Mouse (Mus musculus) liver, embryonic 11.5 days (tissue): ENCODE measurements around the gene E2f1. TPM values are rescaled to one million over a fixed set of nuclear protein-coding genes. Genes with fewer than 3 reads are reported as not detected.

Experiments
- ATAC-seq: fragments of 200-750 bp; cut with Nextera tagmentation; replicated peaks from 2 replicates; pipeline ENCODE4 v1.8.0; 2017; ENCODE audit warnings: moderate number of reproducible peaks, mild to moderate bottlenecking, moderate TSS enrichment, moderate library complexity; ENCODE audit not compliant: low FRiP score
- DNase-seq: peaks from one replicate; pipeline ENCODE4 v3.0.0-alpha.2; 2017; ENCODE audit warnings: low spot score
- H3K27ac ChIP-seq: fragments of 300-500 bp; sonication (generic); 2 replicates; pipeline ENCODE4 v1.5.1; 2014; ENCODE audit warnings: mild to moderate bottlenecking, low read depth, low read length, control low read depth
- H3K27me3 ChIP-seq: fragments of 300-500 bp; sonication (generic); replicated peaks from 2 replicates; pipeline ENCODE4 v1.6.1; 2014; ENCODE audit warnings: low read length, mixed read lengths; ENCODE audit not compliant: control insufficient read depth, insufficient read depth
- H3K36me3 ChIP-seq: fragments of 300-500 bp; sonication (generic); 2 replicates; pipeline ENCODE4 v1.6.1; 2014; ENCODE audit warnings: mild to moderate bottlenecking, low read length, moderate library complexity, mixed read lengths; ENCODE audit not compliant: control insufficient read depth, insufficient read depth
- H3K4me1 ChIP-seq: fragments of 300-500 bp; sonication (generic); replicated peaks from 2 replicates; pipeline ENCODE4 v1.6.1; 2014; ENCODE audit warnings: low read length, mixed read lengths; ENCODE audit not compliant: control insufficient read depth, insufficient read depth
- H3K4me2 ChIP-seq: fragments of 300-500 bp; sonication (generic); 2 replicates; pipeline ENCODE4 v1.6.1; 2014; ENCODE audit warnings: mild to moderate bottlenecking, control low read depth, moderate library complexity
- H3K4me3 ChIP-seq: fragments of 300-500 bp; sonication (generic); 2 replicates; pipeline ENCODE4 v1.5.1; 2014; ENCODE audit warnings: low read depth, low read length, control low read depth
- H3K9ac ChIP-seq: fragments of 300-500 bp; sonication (generic); 2 replicates; pipeline ENCODE4 v1.6.1; 2014; ENCODE audit warnings: low read depth, low read length, control low read depth
- H3K9me3 ChIP-seq: fragments of 300-500 bp; sonication (generic); 2 replicates; pipeline ENCODE4 v1.6.1; 2016; ENCODE audit warnings: low read length, inconsistent platforms, mixed read lengths; ENCODE audit not compliant: control insufficient read depth
- WGBS: fragments of 180-500 bp; shearing (Covaris S2); extraction: QIAGEN DNeasy Blood & Tissue Kit; methylation state at CpG from one replicate; pipeline ENCODE4 v1.1.7; 2014; 5-methylcytosine and 5-hydroxymethylcytosine counted together
- polyA plus RNA-seq: library from polyadenylated mRNA; unstranded; fragments of >200 nt; fragmentation: Nextera tagmentation; extraction: Ambion mirVana; gene quantifications from 2 replicates; pipeline ENCODE4 v1.2.1, GENCODE M21; 2014

The E2f1 gene
- polyA plus RNA-seq, 1 experiment from 2014 or later, result 14.0 TPM

DNA sequence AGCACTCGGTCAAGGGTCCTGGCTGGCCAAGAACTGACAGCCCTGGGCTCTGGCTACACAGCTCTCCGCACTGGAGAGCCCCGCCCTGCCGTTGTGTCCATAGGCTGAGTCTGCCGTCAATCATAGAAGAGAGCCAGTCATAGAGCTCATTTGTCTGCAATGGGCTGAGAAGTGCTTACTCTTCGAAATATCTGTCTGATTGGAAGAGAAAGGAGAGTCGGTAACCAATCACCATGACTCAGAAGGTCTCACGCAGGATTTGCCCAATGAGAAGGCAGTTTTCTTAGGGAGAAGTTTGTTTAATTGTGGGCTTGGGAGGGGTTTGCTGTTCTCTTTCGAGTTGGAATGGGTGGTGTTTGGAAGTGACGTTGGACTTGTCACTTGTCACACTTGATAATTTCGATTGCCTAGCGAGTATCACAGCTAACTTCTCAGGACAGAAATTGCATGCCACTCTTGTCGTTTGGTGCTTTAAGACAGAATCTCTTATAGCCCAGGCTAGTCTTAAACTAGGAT lies 34.0 kb upstream of the E2f1 start, which contains the start of gene Pxmp4:
TSS of gene Pxmp4 (minus strand) at position 71 of the 516 bp plus-strand sequence.
- H3K9ac ChIP-seq, result peak within 1 kb of the TSS; percentile 85
- no peaks in the 10 kb centered on the region for H3K9me3 ChIP-seq
- H3K4me1 ChIP-seq, result peaks cover 6% of the 10 kb centered on the region
- no peaks in the 10 kb centered on the region for H3K36me3 ChIP-seq
- DNase-seq (peak; percentile 93), ATAC-seq (peak; percentile 99)
- peak within 1 kb of the TSS; percentile 90 for H3K4me2 ChIP-seq
- peak within 1 kb of the TSS; percentile 86 for H3K4me3 ChIP-seq
- 0% methylated on average over 13 of the region's 13 CpGs for whole genome bisulfite sequencing
- no peaks in the 10 kb centered on the region for H3K27me3 ChIP-seq
- peak within 1 kb of the TSS; percentile 78 for H3K27ac ChIP-seq

DNA sequence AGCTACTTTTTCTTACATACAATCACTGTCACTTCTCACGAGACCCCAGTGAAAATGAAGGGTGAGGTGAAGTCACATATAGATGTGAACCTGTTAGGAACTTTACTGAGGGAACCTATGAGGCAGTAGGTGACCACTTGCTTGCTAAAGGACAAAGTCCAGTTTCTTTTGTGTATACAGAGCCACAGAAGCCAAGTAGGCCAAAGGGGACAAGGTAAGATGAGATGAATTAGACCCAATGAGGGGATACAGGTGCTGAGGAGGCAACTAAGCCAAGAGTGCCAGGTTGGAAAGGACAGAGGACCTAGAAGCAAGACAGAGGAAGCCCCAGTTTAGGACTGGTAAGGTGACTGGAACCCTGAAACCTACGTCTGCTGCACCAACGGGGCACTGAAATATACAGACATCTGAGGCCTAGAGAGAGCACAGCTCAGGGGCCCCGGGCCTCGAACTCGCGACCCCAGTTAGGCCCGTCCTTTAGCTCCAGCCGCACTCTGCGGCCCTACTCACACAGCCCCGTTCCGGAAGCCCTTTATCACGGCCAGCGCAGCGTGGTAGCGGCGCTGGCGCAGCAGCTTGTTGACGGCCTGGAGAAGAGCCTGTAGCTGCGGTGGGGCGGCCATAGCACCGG lies 33.4 kb upstream of the E2f1 start:
- peak overlapping the region; percentile 78 for H3K27ac ChIP-seq
- peaks cover 6% of the 10 kb centered on the region for H3K4me1 ChIP-seq
- H3K27me3 ChIP-seq, result no peaks in the 10 kb centered on the region
- 11% methylated on average over 22 of the region's 22 CpGs for WGBS
- ATAC-seq (peak; percentile 51; the same call in 1 of the 2 replicates), DNase-seq (no peak)
- H3K9me3 ChIP-seq, result no peaks in the 10 kb centered on the region
- H3K4me3 ChIP-seq, result peak overlapping the region; percentile 86
- H3K4me2 ChIP-seq, result peak overlapping the region; percentile 90
- peak overlapping the region; percentile 85 for H3K9ac ChIP-seq
- no peaks in the 10 kb centered on the region for H3K36me3 ChIP-seq

DNA sequence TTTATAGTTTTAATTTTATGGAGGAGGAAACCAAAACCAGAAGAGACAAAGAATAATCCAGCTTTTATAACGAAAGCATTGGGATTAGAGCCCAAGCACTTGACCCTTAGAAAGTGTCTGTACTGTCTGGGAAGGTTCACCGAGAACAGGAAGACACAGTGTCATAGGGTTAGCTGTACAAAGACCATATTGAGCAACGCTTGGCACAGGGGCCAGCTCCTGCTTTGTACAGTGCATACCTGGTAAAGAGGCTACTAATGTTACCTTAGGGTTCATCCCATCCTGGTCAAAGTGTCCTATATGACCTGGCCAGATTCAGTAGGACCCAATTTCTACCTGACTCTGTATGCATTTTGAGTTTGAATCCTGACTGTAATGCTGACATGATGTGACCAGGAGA lies 31.6 kb upstream of the E2f1 start:
- Histone ChIP-seq H3K4me1 (peaks cover 6% of the 10 kb centered on the region), H3K36me3 (no peaks in the 10 kb centered on the region), H3K4me2 (no peak overlapping the region), H3K9me3 (no peaks in the 10 kb centered on the region), H3K9ac (no peak overlapping the region), H3K27ac (no peak overlapping the region), H3K27me3 (no peaks in the 10 kb centered on the region), H3K4me3 (no peak overlapping the region)
- no peak for ATAC-seq
- DNase-seq, result no peak
- WGBS, result 69% methylated on average over 3 of the region's 3 CpGs

- no peak for DNase-seq
- WGBS, result 68% methylated on average over 6 of the region's 6 CpGs
- Histone ChIP-seq H3K4me1 (peaks cover 6% of the 10 kb centered on the region), H3K27ac (no peak overlapping the region), H3K9ac (no peak overlapping the region), H3K4me3 (no peak overlapping the region), H3K9me3 (no peaks in the 10 kb centered on the region), H3K4me2 (no peak overlapping the region), H3K36me3 (no peaks in the 10 kb centered on the region), H3K27me3 (no peaks in the 10 kb centered on the region)
- ATAC-seq, result no peak
These were observed 30.9 kb upstream of the E2f1 start for GRCm38 (mm10) chr2:154600586-154600985.

DNA sequence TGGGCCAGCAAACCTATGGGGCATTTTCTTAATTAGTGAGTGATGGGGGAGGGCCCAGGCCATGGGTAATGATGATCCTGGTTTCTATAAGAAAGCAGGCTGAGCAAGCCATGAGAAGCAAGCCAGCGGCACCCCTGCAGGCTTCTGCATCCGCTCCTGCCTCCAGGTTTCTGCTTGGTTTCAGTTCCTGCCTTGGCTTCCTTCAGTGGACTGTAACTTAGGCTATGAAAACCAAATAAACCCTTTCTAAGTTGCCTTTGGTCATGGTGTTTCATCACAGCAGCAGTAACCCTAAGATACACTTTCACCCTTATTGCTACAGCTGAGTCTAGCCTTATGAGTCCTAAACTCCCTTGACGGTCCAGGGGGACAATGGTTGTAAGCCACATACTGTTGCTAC lies 27.7 kb upstream of the E2f1 start:
- Histone ChIP-seq H3K9ac (no peak overlapping the region), H3K4me1 (no peaks in the 10 kb centered on the region; the same call in 1 of the 2 replicates), H3K4me3 (no peak overlapping the region), H3K27me3 (no peaks in the 10 kb centered on the region), H3K4me2 (no peak overlapping the region), H3K27ac (no peak overlapping the region), H3K9me3 (no peaks in the 10 kb centered on the region), H3K36me3 (0 out of 2 replicates have a peak, but pooled peaks cover 2% of the 10 kb centered on the region)
- DNase-seq (no peak), ATAC-seq (no peak)
- 87% methylated on average over 3 of the region's 3 CpGs for WGBS

DNA sequence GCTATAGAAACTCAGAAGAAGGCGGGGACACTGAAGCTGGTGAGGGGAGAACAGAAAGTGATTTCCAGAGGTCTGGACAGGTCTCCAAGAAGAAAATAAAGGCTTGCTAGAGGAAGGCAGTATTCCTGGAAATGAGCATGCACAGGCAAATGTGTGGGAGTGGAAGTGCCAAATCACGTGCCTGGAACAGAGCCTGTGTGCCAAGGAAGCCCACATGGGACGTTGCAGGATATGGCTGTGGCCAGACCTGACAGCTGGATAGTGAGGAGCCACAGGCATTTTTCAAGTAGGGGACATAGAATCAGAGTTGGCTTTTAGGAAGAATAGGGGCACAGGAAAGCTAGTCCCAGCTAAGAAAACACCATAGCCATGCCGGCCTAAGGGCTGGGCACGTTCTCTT lies 26.1 kb upstream of the E2f1 start:
- Histone ChIP-seq H3K4me1 (no peaks in the 10 kb centered on the region; the same call in 1 of the 2 replicates), H3K9me3 (no peaks in the 10 kb centered on the region), H3K4me2 (no peak overlapping the region), H3K9ac (no peak overlapping the region), H3K4me3 (no peak overlapping the region), H3K27me3 (no peaks in the 10 kb centered on the region), H3K36me3 (0 out of 2 replicates have a peak, but pooled peaks cover 2% of the 10 kb centered on the region), H3K27ac (no peak overlapping the region)
- whole genome bisulfite sequencing, result 77% methylated on average over 5 of the region's 5 CpGs
- ATAC-seq (no peak), DNase-seq (no peak)

DNA sequence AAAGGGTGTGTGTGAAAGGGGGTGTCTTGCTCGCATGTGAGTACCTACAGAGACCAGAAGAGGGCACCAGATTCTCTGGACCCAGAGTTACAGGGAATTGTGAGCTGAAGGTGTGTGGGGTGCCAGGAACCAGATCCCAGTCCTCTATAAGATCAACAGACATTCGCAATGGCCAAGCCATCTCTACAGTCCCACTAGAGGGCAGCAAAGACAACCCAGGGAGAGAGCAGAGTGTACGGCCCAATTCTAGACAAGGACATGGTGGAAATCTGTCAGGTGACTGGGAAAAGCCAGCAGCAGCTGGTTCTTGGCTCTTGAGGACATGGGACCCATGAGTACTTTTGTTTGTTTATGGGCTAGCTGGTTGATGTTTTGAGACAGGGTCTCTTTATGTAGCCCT lies 23.3 kb upstream of the E2f1 start:
- Histone ChIP-seq H3K27me3 (no peaks in the 10 kb centered on the region), H3K9me3 (no peaks in the 10 kb centered on the region), H3K9ac (no peak overlapping the region), H3K4me3 (no peak overlapping the region), H3K4me1 (no peaks in the 10 kb centered on the region), H3K4me2 (no peak overlapping the region), H3K27ac (no peak overlapping the region), H3K36me3 (0 out of 2 replicates have a peak, but pooled peaks cover 2% of the 10 kb centered on the region)
- DNase-seq, result no peak
- 58% methylated on average over 3 of the region's 3 CpGs for WGBS
- ATAC-seq, result peak; percentile 37; the same call in 1 of the 2 replicates

- no peak for ATAC-seq
- no peak overlapping the region for H3K27ac ChIP-seq
- DNase-seq, result no peak
- no peak overlapping the region for H3K4me2 ChIP-seq
- no peak overlapping the region for H3K9ac ChIP-seq
- H3K27me3 ChIP-seq, result no peaks in the 10 kb centered on the region
- H3K9me3 ChIP-seq, result no peaks in the 10 kb centered on the region
- no peak overlapping the region for H3K4me3 ChIP-seq
- H3K36me3 ChIP-seq, result 0 out of 2 replicates have a peak, but pooled peaks cover 2% of the 10 kb centered on the region
- no peaks in the 10 kb centered on the region for H3K4me1 ChIP-seq
- WGBS, result 82% methylated on average over 3 of the region's 3 CpGs
These were observed 21.5 kb upstream of the E2f1 start for GRCm38 (mm10) chr2:154591239-154591638.

- no peak for ATAC-seq
- WGBS, result 90% methylated on average over 4 of the region's 4 CpGs
These were observed 19.4 kb upstream of the E2f1 start for GRCm38 (mm10) chr2:154589051-154589450.

More at GRCm38 (mm10) chr2:154589051-154589450, 19.4 kb upstream of the E2f1 start:
- Histone ChIP-seq H3K36me3 (0 out of 2 replicates have a peak, but pooled peaks cover 2% of the 10 kb centered on the region), H3K4me2 (no peak overlapping the region), H3K4me3 (no peak overlapping the region), H3K27me3 (no peaks in the 10 kb centered on the region), H3K9ac (no peak overlapping the region), H3K27ac (no peak overlapping the region), H3K9me3 (no peaks in the 10 kb centered on the region), H3K4me1 (peaks cover 8% of the 10 kb centered on the region)
- DNase-seq, result no peak
